Mouse (Mus musculus) embryo, embryonic 10 days (tissue): ENCODE data around the gene Macf1.

Source experiments
- DNase-seq: peaks from one replicate; pipeline ENCODE4 v3.0.0-alpha.2; 2015; ENCODE audit warnings: low spot score

Macf1 gene

DNA sequence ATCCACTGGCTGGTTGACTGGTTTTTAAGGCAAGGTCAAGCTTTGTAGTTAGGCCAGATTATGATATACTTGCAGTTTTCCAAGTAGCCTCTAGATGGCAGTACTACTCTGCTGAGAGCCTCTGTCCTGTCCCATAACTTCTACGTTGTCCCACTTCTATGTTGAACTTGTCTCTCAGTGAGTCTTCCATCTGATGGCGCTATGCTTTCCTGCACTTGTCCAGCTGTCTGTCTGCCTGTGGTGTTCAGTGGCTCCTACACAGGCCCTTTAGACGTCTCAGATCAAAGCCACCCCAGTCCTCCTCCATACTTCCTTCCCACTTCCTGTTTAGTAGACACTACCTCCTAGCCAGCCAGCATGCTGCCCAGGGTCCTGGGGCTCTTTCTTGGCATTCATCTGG lies 378.4 kb downstream of the Macf1 start:
- DNase-seq = peak; percentile 74
